Mouse (Mus musculus): ENCODE measurements around the gene Eno1.

GRCm38 (mm10) chr4:150219501-150220292, 16.8 kb upstream of the Eno1 start:
- TF ChIP-seq HCFC1 (IDR thresholded peaks at IDR 0.05; ENCODE audit: borderline replicate concordance, insufficient read depth, low read length) (no peak), ZNF384 (IDR thresholded peaks at IDR 0.05; ENCODE audit: low read depth, low read length) (no peak), CHD2 (IDR thresholded peaks at IDR 0.05; ENCODE audit: low read depth, low read length) (no peak), MAFK (IDR thresholded peaks at IDR 0.05; ENCODE audit: insufficient read depth, low read depth, low read length) (no peak)
